Mouse (Mus musculus): ENCODE measurements around the gene Erbin.

The Erbin gene

DNA sequence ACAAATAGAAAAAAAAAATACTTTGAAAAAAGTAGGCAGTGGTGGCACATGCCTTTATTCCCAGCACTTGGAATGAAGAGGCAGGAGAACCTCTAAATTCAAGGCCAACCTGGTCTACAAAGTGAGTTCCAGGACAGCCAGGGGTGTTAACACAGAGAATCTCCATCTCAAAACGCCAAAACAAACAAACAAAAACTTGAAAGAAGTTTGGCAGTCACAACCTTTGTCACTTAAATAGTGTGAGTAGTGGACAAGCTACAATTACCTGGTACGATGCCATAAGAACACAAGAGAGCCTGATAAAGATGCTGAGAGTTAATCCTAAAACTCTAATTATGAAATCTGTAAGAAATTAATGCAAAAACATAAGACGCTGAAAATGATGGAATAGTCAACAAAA, 8.0 kb downstream of the Erbin start:
- DNase-seq (ENCODE audit: low read depth, low spot score), result no peak

DNA sequence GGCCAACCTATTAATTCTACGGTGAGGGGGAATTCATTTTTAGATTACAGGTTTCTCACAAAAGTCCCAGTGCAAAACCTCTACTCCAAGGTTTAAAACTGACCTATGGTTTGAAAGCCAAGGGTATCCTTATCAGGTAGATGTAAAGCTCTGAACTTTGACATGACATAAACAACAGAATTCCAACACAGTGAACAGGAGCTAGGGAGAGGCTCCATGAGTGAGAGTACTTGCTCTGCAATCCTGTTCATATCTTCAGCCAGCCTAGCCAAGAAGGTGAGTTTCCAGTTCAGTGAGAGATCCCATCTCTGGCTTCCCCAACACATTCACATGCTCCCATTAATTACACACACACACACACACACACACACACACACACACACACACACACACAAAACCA, 9.7 kb downstream of the Erbin start:
- DNase-seq (ENCODE audit: low read depth, low spot score), result no peak

DNA sequence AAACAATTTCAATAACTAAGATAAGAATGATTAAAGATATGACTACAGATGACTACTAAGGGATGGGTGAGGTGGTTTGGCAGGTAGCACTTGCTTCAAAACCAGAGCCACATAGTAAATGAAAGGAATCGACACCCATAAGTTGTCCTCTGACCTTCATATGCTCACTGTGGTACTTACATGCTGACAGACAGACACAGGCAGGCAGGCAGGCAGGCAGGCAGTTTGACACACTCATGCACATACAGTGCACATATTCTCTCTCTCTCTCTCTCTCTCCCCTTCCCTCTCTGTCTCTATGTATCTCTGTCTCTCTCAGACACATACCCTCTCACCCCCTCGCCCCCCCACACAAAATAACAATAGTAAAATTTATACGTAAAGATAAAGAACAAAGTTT, 10.4 kb downstream of the Erbin start:
- no peak for DNase-seq (ENCODE audit: low read depth, low spot score)

DNA sequence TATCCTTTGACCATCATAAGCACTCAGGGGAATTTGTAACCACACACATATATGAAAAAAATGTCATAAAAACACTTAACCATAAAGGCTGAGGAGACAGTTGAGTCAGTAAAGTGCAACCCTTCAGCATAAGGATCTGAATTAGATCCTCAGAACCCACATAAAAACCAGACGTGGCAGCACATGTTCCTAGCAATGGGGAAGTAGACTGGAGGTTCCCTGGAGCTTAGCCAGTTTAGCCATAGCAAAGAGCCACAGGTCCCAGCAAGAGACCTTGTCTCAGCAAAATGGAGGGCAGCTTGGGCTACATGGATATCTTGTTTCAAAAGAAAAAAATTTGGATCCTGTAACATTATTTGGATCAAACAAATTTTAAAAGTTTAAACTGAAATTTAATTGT, 20.3 kb downstream of the Erbin start:
- DNase-seq (ENCODE audit: low read depth, low spot score), result no peak

DNA sequence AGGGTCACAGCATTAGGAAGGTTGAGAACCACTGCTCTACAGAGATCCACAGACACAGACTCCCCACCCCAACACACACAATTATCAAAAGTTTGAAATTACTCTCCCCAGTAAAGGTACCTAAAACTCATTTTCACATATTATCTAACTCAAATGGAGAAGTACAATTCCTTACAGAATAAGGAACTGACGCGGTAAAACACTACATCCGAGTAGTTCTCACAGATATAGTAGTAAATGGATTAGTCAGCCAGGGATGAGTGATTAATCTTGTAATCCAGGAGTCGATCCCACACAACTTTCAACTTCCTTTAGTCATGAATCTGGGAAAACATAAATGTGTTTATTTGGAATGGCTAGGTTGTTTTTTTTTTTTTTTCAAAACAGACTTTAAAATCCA, 22.7 kb downstream of the Erbin start:
- no peak for DNase-seq (ENCODE audit: low read depth, low spot score)

DNA sequence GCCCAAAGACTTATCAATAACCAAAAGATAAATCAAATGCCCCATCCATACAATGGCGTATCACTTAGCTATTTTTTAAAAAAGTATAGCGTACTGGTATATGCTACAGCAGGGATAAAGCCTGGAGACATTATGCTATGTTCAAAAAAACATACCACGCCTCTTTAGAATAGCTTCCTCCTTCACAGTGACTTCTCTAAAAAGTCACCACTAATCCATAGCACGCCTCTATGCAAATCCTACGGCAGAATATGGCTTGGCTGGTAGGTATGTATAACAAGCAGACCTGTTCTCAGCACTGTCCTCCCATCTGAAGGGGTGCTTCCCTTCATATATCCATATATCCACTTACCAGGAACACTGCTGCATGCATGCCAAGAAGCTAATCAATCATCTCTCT, 27.2 kb downstream of the Erbin start:
- no peak for DNase-seq (ENCODE audit: low read depth, low spot score)

DNA sequence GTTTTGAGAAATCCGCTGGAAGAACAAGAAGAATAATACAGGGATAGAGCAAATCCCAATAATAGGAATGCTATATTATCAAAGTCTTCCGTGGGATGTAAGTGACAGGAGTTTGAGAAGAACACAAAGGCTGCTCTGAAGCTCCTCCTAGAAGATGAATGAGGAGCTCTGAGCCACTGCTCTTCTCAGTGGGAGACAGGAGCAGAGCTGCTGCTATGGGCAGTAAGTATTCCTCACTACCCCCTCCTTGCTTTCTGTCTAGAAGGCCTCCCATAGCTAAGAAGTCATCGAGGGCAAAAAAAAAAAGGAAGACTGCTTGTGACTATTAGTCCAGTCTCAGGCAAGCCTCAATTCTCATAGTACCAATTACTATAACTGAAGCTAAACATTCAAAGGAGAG, 30.3 kb downstream of the Erbin start:
- DNase-seq (ENCODE audit: low read depth, low spot score), result no peak

DNA sequence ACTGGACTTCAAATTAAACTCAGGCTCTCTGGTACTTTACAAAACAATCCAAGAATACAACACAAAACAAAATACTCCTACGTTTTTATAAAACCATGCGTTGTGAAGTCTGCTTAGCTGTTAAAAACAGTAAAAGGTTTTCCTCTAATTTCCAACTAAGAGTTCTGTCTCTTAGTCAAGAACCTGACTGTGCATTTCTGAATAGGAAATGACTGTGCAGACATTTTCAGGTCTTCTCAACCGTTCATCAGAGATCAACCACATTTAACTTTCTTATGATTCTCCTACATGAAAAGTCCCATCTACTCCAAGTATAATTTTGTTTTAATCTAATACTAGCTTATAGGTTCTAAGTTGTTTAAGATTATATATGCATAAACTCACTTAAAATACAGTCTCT, 33.8 kb downstream of the Erbin start:
- DNase-seq (ENCODE audit: low read depth, low spot score), result no peak

DNA sequence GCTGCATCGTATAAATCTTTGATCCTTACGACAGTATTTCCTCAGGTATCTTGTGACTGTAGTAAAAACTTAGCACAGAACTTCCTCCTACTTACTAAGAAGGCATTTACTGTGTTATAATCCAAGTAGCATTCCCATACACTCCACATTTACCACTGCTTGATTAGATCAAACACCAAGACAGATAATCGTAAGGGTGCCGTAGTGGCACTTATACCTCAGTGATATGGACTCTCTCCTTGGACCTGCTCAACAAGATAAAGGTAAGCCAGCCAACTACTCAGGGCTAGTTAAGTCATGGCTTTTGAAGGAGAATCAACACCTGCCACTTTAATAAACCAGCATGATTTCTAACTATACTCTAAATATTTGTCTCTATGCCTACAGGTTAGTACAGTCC, 39.1 kb downstream of the Erbin start:
- no peak for DNase-seq (ENCODE audit: low read depth, low spot score)

DNA sequence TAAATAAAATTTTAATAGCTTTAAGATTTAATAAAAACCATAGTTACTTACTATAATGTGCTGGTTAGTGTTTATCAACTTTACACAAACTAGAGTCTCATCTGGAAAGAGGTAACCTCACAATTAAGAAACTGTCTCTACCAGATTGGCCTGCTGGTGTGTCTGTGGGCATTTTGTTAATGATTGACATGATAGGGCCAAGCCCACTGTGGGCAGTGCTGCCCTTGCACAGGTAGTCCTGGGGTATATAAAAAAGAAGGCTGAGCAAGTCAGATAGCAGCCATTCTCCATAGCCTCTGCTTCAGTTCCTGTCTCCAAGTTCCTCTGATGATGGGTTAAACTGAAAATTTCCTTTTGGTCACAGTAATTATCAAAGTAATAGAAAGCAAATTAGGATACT, 43.6 kb downstream of the Erbin start:
- no peak for DNase-seq (ENCODE audit: low read depth, low spot score)

DNA sequence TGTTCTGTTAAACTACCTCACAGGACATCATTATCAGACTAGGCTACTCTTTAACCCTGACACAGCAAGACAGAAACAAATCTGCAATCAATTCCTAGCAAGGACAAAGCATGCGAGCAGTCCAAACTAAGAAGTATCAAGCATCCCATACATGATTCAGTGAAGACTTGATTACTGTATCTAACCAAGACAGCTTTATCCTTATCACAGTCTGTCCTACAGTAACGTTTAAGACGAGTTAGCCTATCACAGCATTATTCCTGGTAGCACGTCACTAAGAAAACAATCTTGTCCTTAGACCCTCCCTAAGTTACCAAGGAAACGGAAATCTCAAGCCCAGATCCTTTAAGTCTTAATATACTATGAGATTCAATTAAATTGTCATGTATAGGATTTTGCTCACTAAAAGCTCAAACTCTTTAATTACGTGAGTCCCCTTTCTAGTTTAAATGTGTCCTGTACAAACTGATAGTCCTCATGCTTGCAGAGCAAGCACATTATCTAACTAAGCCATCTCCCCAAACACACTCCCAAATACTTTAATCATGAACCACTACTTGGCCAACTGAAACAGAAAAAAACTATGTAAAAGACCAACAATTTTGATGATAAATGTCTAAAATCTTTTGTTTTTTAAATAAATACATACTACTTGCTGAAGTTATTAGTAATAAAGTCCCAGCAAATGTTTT, 44.3 kb downstream of the Erbin start:
- no peak for DNase-seq (ENCODE audit: low read depth, low spot score)

DNA sequence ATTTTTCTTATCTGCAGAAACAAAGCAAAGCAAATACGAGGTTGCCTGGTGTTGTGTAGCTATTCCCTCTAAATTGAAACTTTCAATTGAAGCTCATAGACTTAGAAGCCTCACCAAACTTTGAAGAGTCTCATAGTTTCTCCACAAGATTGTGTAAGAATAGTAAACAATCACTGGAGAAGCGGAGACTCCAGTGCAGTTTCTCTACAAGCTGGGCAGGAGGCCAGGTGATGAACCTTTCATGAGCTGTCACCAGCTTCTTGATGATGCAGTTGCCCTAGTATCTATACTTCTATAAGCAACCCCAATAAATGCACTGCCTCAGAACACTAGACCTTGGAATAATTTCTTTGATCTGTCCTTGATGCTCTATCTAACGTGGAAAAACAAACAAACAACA, 49.5 kb downstream of the Erbin start:
- no peak for DNase-seq (ENCODE audit: low read depth, low spot score)

DNA sequence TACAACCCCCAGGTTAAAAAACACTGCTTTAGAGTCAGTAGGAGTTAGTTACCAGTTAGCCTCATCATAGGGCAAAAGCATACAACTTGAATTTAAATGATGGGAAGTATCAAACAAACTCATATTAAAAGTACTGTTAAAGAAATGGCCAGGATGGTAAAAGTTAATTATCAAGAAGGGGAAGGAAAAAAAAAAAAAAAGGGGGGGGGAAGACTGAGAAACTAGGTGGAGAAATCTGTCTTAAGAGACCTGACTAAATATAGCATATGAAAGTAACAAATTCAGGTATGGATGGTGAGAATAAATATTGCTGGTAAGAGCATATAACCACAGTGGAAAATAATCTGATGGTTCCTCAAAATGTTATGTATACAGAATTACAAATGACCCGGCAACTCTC, 50.2 kb downstream of the Erbin start:
- no peak for DNase-seq (ENCODE audit: low read depth, low spot score)

DNA sequence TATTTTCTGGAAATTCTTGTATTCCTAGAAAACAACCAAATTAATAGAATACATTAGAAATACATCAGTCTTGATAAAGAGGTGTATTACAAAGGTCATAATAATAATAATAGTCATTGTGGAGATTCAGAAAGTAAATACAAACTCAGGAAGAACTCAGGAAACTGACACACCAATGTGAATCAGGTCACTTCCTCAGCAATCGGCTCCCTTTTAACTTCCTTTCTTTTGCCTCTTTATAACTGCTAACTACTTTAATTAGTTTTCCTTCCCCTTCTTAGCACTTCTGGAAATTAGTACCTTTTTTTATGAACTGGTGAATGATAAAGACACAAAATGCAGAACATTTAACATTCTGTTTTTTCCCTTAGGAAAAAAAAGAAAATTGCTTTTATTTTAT, 51.4 kb downstream of the Erbin start:
- DNase-seq (ENCODE audit: low read depth, low spot score), result no peak

DNA sequence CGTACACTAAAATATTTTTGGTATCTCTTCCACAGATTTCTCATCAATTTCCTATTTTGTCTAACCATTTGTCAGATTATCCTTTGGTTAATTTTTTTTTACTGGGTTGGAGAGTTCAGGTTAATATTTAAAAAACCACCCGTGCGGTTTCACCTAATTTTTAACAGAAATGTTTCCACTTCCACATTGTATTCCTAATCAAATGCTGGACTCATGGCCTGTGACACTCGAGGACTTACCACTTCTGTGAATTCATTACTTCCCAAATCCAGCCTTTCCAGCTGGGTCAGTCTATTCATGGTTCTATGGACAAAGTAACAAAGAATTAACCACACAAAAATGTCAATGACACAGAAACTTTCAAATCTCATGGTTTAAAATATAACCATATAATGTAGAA, 58.3 kb downstream of the Erbin start:
- no peak for DNase-seq (ENCODE audit: low read depth, low spot score)

DNA sequence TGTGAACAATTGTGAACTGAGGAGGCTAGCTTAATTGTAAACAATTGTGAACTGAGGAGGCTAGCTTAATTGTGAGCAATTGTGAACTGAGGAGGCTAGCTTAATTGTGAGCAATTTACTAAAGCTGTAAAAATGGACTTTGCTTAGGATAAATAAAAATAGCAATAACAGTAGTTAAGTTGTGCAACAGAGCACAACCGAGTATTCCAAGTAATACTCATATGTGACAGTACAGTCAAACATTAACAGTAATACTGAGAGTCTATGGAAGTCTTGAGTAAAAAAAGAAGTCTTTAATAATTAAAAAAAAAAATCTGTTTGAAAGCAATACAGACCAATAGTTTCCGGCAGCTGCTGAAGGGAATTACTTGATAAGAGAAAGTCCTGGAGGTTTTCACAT, 61.3 kb downstream of the Erbin start:
- DNase-seq (ENCODE audit: low read depth, low spot score), result no peak

DNA sequence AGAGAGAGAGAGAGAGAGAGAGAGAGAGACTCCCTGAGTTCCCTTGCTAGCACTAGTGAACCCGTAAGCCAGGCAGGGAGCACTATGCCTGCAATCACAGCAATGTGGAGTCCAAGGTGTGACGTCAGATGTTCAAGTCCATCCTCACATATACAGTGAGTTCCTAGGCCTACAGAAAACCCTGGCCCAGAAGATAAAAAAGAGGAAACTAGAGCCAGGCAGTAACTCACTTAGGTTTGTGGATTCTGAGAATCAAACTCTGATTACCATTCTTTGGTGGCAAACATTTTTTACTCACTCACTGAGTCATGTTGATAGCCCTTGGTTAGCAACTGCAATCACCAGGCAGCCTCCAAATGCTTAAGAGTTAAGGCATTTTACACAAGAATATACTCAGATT, 72.7 kb downstream of the Erbin start:
- no peak for DNase-seq (ENCODE audit: low read depth, low spot score)

DNA sequence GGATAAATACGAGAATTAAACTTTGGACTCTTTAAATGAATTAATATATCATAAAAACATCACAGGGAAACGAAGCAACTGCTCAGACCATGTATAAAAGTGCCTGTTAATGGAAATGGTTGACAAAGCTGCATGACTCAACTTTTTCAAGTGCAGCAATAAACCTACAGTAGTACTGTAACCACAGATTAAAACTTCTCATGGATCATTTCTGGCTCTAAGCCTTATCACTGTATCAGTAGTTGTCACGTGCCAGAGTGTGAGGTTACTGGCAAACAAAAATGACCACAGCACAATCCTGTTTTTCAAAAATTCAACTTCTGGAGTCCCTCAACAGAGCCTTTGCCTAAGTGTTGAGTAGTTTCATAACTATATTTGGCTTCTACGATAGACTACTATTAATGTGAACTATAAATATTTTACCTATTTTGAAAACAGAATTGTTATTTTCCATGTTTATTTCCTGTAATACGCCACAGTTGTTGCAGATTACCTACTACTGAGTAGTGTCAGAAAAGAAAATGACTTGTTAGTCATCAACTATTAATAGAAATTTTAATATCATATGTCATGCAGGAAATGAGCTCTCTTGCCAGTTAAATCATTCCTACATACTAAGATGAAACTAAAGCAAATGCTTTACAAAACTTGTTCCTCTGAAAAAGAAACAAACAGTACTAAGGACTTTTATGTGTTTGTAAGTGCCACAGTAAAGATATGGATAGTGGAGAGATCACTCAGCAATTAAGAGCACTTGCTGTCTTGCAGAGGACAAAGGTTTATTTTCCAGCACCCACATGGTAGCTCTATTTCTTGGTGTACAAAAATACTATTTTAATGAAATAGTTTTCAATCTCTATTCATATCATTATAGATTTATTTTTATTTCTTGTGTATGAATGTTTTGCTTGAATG, 78.8 kb downstream of the Erbin start:
- DNase-seq (ENCODE audit: low read depth, low spot score), result no peak

DNA sequence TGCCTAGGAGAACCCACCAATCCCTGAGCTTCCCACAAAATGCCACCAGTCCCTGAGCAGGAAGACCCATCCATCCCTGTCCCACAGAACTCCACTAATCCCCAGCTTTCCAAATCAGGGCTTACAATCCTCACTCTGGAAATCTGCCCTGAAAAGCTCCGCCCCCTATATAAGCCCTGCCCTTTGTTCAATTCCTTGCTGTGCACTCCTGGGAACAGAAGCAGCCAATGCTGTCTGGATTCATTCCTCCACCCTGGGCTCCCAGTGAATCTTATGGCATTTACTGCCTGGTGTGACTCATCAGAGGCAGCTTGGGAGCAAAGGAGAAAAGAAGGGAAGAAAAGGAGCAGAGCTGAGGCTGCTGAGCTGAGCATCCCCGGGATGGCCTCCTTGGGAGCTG, 81.7 kb downstream of the Erbin start:
- DNase-seq (ENCODE audit: low read depth, low spot score), result no peak

DNA sequence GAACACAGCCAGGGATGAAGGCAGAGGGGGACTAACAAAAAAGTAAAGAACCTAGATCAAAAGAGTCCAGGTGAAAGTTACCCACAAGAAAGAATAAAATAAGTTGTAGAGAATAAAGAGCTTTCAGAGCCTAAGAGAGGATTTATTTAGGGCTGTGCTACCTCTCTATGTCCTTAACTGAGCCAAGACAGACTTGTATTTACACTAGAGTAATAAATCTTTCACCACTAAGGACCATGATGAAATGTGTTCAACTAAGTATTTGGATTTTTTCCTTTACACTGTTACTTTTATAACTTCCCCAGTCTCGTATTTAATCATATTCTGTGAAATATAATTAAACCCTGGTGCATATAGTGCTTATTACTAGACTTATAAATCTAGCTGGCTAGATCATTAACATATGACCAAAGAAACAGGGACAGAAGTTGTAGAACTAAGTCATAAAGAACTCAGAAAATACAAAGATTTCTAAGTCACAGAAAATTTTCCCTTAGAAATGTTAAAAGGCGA, 90.6 kb downstream of the Erbin start:
- no peak for DNase-seq (ENCODE audit: low read depth, low spot score)

DNA sequence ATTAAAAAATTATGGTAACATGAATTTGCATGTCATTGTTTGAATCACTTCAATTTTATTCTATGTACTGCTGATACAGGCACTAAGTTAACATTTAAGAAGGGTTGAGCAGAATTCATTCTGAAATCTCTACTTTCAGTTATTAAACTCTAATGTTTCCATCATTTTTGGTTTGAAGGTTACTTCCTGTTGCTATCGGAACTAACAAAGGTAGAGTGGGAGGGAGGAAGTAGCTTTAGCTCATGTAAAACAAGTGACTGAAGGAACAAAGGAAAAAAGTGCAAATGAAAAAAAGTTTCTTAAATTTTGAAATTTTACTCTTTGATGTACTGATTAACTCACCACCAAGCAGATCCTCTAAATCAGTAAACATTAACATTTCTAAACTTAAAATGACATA, 98.0 kb downstream of the Erbin start:
- DNase-seq (ENCODE audit: low read depth, low spot score), result no peak

DNA sequence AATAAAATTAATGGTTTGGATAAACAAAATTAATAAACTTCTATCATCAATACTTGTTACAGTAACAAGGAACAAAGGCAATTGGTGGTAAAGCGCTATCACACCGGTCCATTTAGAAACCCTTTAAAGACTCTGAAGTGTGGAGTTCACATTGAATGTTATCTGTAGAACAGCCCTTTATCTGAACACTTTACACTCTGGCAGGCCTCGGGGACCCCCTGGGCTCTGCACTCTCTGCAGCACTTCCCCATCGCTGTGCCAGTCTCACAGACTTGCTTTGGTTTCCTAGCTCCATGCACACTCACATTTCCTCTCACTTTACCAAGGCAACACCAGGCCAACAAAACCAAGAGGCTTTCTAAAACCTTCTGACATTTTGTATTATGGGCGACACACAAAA, 100.9 kb downstream of the Erbin start:
- DNase-seq (ENCODE audit: low read depth, low spot score), result no peak

DNA sequence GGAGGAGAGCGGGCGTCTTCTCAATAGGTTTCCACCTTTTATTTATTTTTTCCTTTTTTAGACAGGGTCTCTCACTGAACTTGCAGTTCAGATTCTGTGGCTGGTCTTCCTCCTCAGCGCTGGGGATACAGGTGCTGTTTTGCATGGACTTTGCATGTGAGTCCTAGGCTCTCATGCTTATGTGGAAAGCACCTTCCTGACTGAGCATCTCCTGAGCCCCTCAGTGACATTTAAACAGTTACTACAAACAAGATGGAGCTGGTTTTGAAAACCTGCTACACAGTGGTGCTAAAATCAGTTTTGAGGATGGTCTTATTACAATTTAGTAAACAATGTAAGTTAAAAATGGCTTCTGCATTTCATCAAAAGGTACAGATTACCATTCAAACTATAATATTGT, 102.4 kb downstream of the Erbin start:
- DNase-seq (ENCODE audit: low read depth, low spot score), result no peak
